Mouse (Mus musculus) olfactory bulb, adult 2 months (tissue): Measurements from ENCODE around the gene Sidt2.

Source experiments
- CTCF ChIP-seq: fragments of 200-500 bp; IDR thresholded peaks from 2 replicates; pipeline ENCODE4 v1.5.1; 2012; ENCODE audit warnings: low read depth, mild to moderate bottlenecking, low read length, moderate library complexity; ENCODE audit not compliant: insufficient read depth
- POLR2A ChIP-seq: fragments of 200-500 bp; IDR thresholded peaks from 2 replicates; pipeline ENCODE4 v1.6.1; 2012; ENCODE audit warnings: mild to moderate bottlenecking, low read depth, low read length, moderate library complexity; ENCODE audit not compliant: insufficient read depth

GRCm38 (mm10) chr9:45905811-45906237 lies 49.2 kb downstream of the Sidt2 start:
- TF ChIP-seq CTCF (no peak), POLR2A (no peak)
